Mouse (Mus musculus): Measurements from ENCODE around the gene Cacna1a.

DNA sequence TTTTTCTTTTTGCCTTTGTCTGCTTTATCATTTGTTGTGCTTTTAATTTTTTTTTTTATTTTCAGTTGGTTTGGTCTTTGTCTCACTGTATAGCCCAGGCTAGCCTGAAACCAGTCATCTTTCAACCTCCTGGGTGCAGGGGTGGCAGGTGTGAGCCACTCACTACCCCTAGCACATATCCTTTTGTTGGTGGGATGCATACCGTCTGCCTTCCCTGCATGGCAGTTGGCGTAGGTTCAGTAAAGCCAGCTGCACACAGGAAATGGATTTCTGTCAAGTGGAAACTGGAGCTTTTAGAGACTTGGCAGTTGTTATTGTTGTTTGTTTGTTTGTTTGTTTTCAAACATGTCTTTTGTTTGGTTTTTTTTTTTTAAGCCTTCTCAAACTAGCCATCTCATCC is 132.8 kb downstream of the Cacna1a start:
- TF ChIP-seq CTCF (IDR thresholded peaks at IDR 0.05; ENCODE audit: low read depth): no peak
- no peak for TF ChIP-seq EP300 (IDR thresholded peaks at IDR 0.05; ENCODE audit: low read depth)
